Mouse (Mus musculus) urinary bladder, adult 2 months (tissue): Measurements from ENCODE around the gene Dnah17. TPM values are rescaled to one million over a fixed set of nuclear protein-coding genes. Genes with fewer than 3 reads are reported as not detected.

Experiments used
- DNase-seq: peaks from one replicate; pipeline ENCODE4 v3.0.0; 2022; ENCODE audit warnings: low spot score
- polyA plus RNA-seq: library from polyadenylated mRNA; depleted of rRNA; stranded (reverse); fragments of >200 nt; gene quantifications from 2 replicates; pipeline ENCODE4 v1.2.3, GENCODE M21; 2012

Gene Dnah17
- polyA plus RNA-seq, 1 experiment: 0.01 TPM

DNA sequence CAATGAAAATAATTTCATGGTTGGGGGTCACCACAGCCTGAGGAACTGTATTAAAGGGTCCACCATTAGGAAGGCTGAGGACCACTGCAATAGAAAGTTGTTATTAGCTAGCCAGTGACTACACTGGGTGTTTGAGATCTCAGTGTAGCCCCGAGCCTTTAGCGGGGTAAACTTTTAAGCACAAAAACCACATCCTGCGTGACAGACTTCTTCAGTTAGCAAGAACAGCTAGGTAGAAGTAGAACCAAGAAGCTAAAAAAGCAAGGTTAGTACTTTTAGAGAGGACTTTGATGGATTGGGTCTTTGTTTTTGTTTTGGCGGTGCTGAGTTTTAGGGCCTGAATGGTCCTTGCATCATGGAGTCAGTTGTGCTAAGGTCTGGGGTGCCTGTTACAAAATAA lies 13.3 kb upstream of the Dnah17 start:
- no peak for DNase-seq

DNA sequence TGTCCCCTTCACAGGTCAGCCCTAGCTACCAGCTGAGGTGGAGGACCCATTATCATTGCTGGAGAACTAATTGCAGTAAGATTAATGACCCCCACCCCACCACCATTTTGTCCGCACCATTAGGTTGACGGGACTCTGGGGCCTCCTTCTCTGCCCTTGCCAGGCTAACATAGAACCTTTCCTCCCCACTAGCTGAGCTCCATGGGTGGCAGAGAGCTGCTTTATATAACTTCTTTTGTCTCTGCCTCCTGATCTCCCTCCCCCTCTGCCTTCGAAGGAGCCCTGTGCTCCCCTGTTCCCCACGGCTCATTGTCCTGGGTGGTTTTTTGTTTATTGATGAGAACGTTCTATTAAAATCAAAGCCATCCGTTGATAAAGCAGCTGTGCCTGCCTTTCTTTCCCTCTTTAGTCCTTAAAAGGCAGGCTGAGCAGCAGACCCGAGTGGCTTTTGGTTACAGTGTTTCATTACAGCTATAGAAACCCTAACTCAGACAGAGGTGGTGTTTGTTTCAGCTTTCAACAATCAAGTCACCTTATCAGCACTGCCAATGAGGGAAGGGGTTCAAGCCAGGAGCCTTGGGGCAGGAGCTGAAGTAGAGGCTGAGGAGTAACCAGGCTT lies 12.2 kb upstream of the Dnah17 start:
- no peak for DNase-seq

DNA sequence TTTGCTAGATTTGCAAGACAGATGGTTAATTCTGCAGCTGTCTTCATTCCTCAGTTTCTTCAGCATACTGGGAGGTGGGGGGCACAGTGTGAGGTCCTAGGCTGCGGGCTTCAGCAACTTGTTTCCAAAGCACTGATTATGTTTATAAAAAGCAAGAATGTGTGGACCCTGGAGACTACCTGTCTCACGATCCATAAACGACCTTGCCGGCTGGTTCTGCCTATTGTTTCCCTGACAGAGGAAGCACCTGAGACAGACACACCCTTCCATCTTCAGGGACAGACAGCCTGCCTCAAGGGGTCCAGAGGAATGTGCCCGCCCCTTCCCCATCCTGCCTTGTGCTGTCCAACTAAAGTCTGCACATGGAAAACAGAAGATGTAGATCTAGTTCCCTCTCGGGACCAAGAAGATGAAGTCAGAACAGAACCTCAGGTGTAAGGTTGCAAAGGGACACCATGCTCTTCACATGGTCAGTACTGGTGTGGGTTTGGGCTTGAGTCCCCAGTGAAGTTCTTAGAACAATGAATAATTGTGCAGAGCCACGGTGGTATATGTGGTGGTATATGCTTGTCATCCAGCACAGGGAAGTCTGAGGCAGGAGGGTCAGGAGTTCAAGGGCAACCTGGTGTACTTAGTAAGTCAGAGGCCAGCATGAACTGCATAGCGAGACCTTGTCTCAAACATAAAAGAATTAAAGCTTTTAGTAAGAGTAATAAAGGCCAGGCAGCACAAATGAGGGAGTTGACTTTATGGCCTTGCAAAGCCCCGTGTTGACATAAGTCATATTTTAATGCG lies 10.5 kb upstream of the Dnah17 start:
- DNase-seq: no peak

DNA sequence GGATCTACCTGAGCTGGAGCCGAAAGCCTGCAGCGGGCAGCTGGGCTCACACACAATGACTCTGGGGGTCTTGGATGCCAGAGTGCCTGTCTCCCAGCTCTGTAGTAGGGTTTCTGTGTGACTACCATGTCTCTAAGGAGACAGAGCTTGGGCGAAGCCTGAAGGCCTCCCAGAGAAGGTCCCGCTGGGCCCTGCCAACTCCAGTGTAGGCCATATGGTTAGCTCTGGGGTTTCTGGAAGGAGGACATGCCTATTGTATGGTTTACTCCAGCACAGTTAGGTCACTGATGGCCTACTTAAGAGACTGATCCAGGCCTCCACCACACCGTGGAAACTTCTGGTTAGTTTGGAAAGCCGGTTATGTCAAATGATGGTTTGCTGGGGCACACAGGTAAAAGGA lies 7.9 kb upstream of the Dnah17 start:
- DNase-seq: no peak

DNA sequence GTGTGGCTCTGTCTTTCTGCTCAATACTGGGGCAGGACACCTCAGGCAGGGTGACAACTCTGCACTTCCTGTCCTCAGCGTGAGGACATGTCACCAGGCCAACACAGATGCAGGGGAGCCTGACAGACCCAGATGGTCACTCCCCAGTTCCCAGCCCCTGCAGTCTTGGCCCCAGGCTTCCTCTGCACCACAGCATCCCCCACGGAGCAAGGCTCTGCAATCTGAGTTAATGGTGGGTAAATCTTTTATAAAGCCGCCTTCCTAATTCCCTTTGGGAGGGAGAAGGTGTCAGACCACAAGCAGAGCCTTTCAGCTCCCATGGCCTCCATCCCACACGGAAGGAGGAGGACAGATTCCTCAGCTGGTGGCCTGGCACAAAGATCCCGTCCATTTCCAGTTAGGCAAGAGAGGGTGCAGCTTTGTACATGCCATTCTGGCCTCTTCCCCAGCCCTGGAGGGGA lies 5.8 kb upstream of the Dnah17 start:
- no peak for DNase-seq

DNA sequence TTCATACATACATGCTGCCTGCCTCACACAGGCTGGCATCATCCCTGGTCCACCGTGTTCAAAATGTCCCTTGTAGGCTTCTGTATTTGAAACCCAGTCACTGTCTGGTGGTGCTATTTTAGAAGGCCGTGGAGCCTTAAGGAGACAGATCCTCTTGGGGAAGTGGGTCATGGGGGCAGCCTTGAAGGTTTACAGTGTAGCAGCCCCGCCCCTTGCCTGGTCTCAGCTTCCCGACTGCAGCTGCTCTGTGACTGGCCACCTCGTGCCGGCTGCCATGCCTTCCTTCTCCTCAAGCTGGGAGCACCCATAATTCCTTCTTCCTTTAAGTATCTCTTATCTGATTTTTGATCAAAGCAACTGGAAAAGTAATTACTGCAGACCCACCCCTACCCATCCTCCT lies 4.8 kb upstream of the Dnah17 start:
- DNase-seq: no peak

DNA sequence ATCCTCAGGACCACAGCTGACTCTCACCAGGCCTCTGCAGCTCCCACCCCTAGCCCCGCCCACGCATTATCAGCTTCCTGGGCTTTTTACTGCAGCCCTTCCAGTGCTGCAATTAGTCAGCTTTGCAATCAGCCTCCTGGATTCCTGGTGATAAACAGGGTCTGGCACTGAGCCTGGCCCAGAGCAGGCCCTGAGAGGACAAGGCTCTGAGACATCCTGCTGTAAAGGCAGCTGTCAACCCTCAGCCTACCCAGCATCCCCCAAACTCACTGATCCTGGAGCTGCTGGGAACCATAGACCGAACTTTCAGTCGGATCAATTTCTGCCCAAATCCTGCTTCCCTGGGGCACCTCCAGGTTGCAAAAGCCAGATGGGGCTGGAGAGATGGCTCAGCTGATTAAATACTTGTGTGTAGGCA lies 3.3 kb upstream of the Dnah17 start:
- DNase-seq: no peak

DNA sequence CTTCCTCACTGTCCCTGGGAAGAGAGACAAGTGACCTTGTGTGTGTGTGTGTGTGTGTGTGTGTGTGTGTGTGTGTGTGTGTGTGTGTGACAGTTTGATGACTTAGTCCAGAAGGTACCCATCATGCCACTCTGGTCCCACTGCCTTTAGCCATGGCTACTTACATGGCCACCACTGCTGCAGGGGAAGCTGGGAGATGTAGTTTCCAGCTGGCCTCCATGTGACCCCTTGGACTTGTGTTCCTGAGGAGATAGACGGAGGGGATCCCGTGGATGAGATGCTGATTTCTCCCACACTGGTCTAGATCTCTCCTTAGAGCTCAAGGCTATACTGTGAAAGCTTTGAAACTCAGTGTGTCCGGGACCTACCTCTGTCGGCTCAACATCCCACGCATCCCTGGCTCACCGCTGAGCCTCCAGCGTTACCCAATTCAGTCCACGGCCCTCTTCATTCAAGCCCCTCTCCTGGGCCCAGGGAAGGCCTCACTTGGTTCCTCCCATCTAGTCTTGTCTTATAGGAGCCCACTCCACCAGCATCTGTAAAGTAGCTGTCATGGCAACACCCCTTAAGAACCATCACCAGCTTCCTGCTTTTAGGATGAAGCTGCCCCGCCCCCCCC lies 2.8 kb upstream of the Dnah17 start:
- no peak for DNase-seq

DNA sequence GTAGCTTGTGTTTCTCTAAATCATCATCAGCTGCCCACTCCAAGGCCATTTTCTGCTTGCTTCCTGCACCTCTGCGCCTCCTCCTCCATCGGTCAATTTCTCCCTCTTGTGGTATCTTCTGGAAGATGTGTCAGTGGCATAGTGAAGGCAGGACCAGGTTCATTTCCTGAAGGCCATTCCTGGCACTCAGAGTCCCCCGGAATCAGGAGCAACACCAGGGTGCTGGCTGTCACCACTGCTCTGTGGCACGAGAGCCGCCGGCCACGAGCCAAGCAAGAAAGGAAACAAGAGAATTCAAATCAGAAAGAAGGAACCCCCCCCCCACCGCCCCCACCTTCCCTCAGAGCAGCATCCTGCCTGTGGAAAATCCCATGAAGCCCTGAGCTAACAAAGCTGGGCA lies 1.7 kb upstream of the Dnah17 start:
- DNase-seq: no peak

DNA sequence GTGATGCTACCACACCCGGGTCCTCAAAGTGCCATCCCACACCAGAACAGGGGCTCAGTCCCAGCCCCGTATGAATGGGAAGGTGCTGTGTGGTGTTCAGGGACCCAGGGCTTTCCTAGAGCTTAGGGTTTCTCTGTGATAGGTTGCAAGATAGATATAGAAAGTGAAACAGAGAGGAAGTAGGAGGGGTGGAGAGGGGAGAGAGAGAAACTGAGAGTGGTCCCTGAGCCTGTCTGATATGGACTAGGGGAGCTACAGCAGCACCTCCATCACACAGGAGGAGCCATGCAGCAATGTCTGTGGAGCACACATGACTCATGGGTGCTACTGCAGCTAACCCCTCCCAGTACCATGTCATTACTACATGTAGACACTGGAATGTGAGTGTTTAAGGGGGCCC lies 622 bp downstream of the Dnah17 start:
- DNase-seq: no peak

DNA sequence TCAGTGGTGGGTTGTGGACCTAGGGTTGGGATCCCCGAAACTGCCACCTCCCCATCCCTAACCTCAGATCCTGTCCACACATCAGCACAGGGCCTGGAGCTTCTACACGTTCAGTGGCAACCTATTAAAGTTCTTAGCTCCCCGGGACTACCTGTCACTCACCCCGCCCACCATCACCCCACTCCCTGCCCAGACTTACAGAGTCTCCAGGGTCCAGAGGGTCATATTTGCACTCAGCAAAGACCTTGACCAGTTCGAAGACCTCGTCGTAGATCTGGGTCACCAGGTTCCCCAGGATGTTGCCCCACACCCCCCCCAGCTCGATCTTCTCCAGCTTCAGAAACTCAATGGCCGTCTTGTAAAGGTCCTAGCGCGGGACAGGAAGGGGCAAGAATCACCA lies 8.8 kb downstream of the Dnah17 start:
- DNase-seq: no peak

DNA sequence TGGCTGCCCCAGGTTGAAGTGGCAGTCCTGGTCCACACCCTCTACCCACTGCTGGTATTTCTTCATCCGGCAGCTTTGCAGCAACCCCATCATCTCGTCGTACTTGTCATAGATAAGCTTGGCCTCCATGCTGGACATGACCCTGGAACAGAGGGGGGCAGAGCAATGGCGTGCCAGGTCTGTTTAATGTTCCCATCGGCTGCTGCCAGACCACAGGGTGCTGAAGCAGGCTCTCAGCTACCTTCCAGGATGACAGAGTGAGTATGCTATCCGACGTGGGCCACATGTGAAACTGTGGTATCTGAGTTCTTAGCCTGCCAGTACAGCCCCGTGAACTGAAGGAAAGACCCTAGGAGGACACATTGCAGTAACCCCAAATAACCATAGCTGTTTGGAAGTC lies 11.7 kb downstream of the Dnah17 start:
- no peak for DNase-seq

DNA sequence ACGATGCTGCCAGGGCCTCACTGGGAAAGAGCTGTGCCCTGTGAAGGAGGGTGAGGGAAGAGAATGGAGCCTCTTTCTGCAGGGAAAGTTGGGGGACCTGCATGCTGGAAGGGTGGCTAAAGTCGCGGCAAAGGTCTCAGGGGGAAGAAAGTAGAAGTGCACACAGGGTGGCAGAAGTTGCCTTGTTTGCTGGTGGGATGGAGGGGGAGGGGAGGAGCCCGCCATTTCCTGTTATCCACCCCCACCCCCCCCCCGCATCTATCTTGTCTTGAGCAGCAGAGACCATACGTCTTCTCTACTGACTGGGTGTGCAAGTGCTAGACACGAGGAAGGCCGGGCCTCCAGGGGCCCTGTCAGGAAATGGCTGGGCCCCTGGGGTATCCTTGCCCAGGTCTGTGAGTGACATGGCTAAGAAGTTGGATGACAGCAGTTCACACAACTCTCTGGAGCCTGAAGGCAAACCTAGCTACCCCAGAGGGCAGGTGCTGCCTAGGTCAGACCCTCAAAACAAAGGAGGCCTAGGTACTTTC lies 15.8 kb downstream of the Dnah17 start:
- DNase-seq: no peak

DNA sequence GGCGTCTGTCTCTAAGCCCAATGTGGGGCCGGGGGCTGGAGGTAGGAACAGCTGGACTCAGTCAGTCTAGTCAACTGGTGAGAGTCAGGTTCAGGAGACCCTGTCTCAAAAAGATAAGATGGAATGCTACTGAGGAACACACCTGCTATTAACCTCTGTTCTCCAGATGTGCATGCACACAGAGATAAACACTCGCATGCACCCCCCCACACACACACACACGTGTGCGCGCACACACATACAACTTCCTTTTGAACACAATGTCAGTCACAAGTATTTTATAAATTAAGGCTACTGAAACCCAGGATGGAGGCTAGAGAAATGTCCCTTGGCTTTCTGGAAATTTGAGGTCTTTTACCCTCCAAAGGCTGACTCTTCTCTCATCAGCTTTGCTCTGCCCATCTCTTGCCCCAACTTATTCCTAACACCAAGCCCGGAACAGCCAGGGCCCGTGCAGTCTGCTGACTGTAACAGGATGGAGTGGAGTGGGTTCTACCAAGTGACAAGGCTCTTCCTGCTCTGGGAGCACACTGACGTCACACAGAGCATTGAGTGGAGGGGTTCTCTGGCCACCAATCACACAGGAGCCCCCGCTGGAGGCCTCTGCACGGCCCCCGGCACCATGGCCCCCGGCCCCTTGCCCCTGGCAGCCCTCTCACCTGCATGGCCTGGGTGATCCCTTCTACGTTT lies 16.8 kb downstream of the Dnah17 start:
- no peak for DNase-seq

DNA sequence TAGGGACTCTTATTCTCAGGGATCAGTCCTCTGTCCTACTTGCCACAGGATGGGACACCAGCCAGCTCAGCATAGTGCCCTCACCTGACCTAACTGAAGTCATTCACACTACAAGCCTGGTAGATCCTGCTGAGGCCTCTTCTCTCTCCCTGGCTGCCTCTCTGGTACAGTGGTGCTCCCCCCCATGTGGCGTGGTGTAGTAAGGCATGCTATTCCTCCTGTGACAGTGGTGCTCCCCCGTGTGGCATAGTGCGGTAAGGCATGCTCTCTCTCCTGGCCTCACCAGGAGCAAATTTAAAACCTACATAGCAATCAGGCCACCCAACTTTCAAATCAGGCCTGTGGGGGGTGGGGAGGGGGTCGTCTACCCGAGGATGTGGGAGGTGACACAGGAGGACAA lies 26.4 kb downstream of the Dnah17 start:
- peak; percentile 62 for DNase-seq

DNA sequence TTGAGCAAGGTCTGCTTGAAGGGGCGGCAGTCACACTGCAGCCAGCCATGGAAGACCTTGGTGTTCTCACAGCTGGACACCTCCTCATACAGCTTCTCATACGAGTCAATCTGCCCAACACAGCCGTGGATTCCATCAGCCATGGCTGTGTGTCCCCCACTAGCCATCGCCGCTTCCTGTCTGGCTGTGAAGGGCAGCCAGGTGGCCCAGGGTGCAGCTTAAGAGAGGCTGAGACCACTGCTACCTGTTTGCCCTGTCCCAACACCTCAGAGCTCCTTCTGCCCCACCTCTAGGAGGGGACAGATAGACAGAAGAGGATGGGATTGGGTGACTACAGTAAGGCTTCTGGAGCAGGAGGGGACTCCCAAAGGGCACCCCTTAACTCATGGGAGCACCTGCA lies 27.1 kb downstream of the Dnah17 start:
- DNase-seq: no peak

DNA sequence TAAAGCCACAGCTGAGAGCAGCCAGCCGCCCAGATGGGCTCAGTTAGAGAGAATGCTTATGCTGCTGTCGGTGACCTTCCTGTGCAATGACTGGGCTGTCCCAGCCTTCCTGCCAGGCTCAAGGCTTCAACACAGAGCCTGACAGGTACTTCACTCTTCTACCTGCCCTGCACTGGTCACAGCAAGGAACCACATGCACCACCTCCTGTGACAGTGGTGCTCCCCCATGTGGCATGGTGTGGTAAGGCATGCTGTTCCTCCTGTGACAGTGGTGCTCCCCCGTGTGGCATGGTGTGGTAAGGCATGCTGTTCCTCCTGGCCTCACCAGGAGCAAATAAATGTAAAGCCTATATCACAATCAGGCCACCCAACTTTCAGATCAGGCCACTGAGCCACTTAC lies 27.6 kb downstream of the Dnah17 start:
- peak; percentile 89 for DNase-seq

DNA sequence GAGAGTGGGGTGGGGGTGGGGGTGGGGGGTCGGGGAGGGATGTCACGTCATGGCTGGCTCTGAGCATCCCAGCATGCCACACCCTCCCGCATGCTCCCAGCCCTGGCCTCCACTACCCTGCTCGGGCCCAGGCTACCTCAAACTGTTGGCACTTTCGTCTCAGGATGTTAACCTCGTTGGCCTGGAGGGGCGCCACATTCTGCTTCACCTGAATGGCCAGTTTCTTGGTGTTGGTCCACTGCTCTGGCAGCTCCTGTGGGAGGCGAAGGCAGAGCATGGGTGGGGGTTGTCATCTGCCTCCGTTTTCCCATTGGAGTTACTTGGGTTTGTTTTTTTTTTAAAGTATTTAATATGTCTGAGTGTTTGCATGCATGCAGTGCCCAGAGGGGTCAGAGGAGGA lies 29.3 kb downstream of the Dnah17 start:
- DNase-seq: no peak

DNA sequence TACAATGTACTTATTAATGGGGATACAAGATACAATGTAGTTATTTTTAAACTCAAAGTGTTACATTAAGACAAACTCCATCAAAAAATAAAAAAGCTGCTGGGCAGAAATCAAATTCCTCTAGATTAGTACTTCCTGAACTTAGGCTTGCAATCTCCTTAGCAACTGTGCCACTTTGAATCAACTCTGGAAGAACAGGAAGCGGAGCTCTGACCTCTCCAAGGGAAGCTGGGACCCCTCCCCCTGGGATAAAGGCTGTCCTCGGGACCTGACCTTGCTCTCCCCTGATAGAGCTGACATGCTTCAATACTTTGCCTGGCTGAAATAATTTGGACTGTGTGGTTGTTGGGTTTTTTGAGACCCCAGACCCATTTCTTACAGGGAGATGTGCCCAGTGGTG lies 33.7 kb downstream of the Dnah17 start:
- DNase-seq: no peak

DNA sequence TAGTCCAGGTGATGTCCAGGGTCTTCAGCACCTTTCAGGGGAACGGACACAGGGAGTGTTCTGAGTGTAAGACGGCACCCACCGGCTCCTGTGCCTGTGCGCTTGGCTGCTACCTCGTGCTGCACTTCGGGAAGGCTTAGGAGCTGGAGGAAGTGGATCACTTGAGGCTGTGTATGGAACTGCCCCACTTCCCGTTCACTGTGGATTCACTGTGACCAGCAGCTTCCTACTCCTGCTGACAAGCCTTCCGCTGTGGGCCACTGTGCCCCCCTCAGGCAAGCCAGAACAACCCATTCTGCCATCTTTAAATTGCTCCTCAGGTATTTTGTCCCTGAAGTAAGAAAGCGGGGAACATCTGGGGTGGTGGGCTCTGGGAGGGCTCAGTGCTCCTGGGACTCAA lies 35.4 kb downstream of the Dnah17 start:
- DNase-seq: no peak

DNA sequence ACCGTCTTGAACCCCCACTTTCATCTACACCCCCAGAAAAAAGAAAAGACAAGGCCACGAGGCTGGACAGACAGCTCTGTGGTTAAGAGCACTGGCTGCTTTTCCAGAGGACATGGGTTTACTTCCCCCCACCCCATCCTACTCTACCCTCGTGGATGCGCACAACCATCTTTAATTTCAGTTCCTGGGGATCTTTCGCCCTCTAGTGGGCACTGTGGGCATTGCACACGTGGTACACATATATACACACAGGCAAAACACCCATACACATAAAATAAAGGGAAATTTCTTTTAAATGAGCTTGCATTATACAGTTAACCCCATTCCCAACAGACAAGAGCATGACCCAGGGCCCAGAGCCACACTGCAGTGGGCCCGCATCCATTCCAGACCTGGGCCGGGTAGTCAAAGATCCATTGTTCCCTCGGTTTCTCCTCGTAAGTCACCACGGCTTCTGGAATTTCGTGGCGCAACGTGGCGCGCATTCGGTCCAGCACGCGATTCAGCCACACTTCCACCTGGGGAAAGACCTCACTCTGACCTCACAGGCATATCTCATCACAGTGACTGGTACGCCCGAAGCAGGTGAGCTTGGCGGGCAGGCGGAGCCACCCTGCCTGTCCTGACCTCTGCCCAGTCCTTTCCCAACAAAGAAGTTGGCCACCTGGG lies 39.3 kb downstream of the Dnah17 start:
- DNase-seq: no peak

DNA sequence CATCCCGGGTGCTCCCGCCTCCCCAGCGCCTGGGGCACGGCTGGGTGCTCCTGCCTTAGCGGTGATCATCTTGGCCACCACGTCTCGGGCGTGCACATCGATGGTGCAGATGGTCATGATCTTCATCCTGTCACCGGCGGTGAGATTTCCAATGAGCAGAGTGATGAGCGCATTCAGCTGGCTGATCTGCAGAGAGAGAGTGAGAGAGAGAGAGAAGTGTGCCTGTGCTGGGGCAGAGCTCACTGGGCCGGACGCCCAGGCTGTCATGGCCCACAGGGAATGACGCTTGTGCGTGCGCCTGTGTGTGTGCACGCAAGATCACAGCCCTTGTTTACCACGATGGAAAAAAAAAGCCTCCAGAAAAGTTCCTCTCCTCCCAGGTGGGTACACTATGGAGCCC lies 41.5 kb downstream of the Dnah17 start:
- DNase-seq: no peak
